Mouse (Mus musculus) heart, postnatal 0 days (tissue): ENCODE measurements around the gene Bcan.

ENCODE experiments used
- CTCF ChIP-seq: IDR thresholded peaks from 2 replicates; pipeline ENCODE4 v1.5.1; 2016; ENCODE audit warnings: antibody characterized with exemption, control low read depth, low read depth
- EP300 ChIP-seq: IDR thresholded peaks from 2 replicates; pipeline ENCODE4 v1.6.1; 2016; ENCODE audit warnings: antibody characterized with exemption, low read depth

DNA sequence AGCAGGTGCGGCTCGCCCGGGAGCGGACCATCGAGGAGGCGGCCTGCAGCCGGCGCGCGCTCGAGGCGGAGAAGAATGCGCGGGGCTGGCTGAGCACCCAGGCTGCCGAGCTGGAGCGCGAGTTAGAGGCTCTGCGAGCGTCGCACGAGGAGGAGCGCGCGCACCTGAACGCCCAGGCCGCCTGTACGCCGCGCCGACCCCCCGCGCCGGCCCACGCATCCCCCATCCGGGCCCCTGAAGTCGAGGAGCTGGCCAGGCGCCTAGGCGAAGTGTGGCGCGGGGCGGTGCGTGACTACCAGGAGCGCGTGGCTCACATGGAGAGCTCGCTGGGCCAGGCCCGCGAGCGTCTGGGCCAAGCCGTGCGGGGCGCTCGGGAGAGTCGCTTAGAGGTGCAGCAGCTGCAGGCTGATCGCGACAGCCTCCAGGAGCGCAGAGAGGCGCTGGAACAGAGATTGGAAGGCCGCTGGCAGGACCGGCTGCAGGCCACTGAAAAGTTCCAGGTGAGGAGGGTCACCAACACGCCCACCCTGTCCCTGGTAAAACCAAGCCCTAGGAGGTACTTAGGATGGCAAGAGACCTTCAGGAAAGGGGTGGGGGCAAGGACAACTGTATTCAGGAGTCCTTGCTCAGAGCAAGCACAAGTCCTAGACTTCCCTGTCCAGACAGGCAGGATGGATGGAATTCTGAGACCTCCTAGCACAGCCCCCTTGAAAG, 28.4 kb downstream of the Bcan start:
- no peak for TF ChIP-seq EP300
- no peak for TF ChIP-seq CTCF
